Mouse (Mus musculus) midbrain, embryonic 16.5 days (tissue): ENCODE measurements at regions not wholly inside any gene's neighbourhood (a gene's known extent, or its start where the extent isn't known, plus 50 kb on each side); places are given as distances from the start of the nearest gene placed in this dataset.
A peak's percentile ranks its signal among the peaks of the same experiment; 100 is the strongest.

ENCODE experiments used
- ATAC-seq: fragments of 200-750 bp; cut with Nextera tagmentation; 2 replicates; pipeline ENCODE4 v1.8.0; 2017; ENCODE audit warnings: moderate TSS enrichment
- H3K27ac ChIP-seq: fragments of 300-500 bp; sonication (generic); 2 replicates; pipeline ENCODE4 v1.5.1; 2014; ENCODE audit warnings: mild to moderate bottlenecking, low read length, mixed read lengths
- H3K27me3 ChIP-seq: fragments of 300-500 bp; sonication (generic); 2 replicates; pipeline ENCODE4 v1.6.1; 2014; ENCODE audit warnings: low read depth, low read length, mixed read lengths; ENCODE audit not compliant: control insufficient read depth, insufficient read depth
- H3K36me3 ChIP-seq: fragments of 300-500 bp; sonication (generic); 2 replicates; pipeline ENCODE4 v1.6.1; 2014; ENCODE audit warnings: mild to moderate bottlenecking, low read length, moderate library complexity, mixed read lengths; ENCODE audit not compliant: control insufficient read depth, insufficient read depth
- H3K4me1 ChIP-seq: fragments of 300-500 bp; sonication (generic); 2 replicates; pipeline ENCODE4 v1.6.1; 2014; ENCODE audit warnings: mild to moderate bottlenecking, low read length, mixed read lengths; ENCODE audit not compliant: control insufficient read depth, insufficient read depth
- H3K4me2 ChIP-seq: fragments of 300-500 bp; sonication (generic); 2 replicates; pipeline ENCODE4 v1.6.1; 2014; ENCODE audit warnings: mild to moderate bottlenecking, low read length, mixed read lengths
- H3K4me3 ChIP-seq: fragments of 300-500 bp; sonication (generic); 2 replicates; pipeline ENCODE4 v1.5.1; 2014; ENCODE audit warnings: low read depth, mild to moderate bottlenecking, low read length, moderate library complexity, mixed read lengths
- H3K9ac ChIP-seq: fragments of 300-500 bp; sonication (generic); 2 replicates; pipeline ENCODE4 v1.6.1; 2014; ENCODE audit warnings: low read depth, low read length, mixed read lengths
- H3K9me3 ChIP-seq: fragments of 300-500 bp; sonication (generic); replicated peaks from 2 replicates; pipeline ENCODE4 v1.6.1; 2014; ENCODE audit warnings: mild to moderate bottlenecking, low read length, mixed read lengths; ENCODE audit not compliant: control insufficient read depth, poor library complexity, severe bottlenecking
- WGBS: fragments of 180-500 bp; shearing (Covaris S2); extraction: QIAGEN DNeasy Blood & Tissue Kit; methylation state at CpG from one replicate; pipeline ENCODE4 v1.1.7; 2014; 5-methylcytosine and 5-hydroxymethylcytosine counted together

DNA sequence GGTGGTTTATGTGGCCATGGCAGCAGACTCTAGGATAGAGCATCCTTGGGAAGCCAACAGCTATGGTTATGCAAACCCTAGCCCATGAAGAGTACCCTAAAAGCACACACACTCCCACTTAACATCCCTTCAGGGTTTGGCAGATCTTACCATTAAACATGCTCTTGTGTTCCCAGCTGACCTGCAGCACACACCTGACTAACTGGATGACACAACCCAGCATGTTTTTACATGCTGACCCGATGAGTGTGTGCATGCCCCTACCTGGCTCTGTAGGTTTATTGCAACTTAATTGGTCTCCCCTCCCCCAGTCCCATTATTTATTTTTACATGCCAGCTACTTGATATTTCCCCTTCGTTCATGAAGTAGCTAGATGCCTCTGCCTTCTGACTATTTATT, 339.0 kb downstream of the Bcor start:
- WGBS = 58% methylated on average over 2 of the region's 2 CpGs
- H3K36me3 ChIP-seq = no peaks in the 10 kb centered on the region
- H3K4me1 ChIP-seq = no peaks in the 10 kb centered on the region; the same call in 1 of the 2 replicates
- H3K4me2 ChIP-seq = no peak overlapping the region
- H3K4me3 ChIP-seq = no peak overlapping the region
- H3K9me3 ChIP-seq = no peaks in the 10 kb centered on the region
- H3K27me3 ChIP-seq = no peaks in the 10 kb centered on the region
- H3K9ac ChIP-seq = no peak overlapping the region
- ATAC-seq = no peak
- H3K27ac ChIP-seq = no peak overlapping the region

DNA sequence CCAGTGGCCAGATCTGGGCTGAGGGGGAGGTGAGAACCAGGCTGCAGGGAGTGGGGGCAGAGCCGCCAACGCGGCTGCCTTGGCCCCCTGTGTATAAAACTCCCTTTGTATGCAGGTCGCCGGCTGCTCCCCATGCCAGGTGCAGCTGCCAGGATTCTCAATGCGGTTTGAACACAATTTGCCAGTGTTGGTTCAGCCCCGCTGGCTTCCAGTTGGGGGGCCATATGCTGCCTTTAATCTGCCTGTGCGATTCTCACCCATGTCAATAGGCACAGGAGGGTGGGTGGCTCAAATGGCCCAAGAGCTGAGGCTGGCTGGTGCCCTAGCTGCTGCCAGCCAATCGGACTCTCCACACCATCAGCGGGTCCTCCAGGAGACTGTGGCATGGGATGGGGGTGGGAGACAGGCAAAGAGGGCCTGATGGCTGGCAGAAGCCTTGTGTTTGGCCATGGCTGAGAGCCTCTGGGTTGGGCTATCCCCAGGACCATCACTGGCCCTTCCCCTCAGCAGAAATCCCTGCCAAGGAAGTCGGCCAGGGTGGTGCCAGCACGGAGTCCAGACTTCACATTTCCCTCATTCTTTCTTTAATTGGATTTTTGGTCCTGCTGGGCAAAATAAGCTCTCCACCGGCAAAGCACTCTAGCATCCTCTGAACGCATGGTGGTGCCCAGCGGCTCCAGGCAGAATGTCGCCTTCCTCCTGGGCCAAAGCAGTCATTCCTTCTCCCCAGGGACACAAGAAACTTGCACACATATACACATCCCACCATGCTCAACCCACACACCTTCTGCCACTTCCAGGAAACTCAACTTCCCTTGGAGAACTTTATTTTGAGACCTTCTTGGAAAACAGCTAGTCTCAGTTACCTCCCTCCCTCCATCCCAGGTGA, 338.0 kb downstream of the Bcor start:
- H3K4me1 ChIP-seq = peaks cover 8% of the 10 kb centered on the region
- no peak overlapping the region for H3K4me2 ChIP-seq
- peak; percentile 87 for ATAC-seq
- 27% methylated on average over 16 of the region's 16 CpGs for WGBS
- no peaks in the 10 kb centered on the region for H3K27me3 ChIP-seq
- H3K4me3 ChIP-seq = no peak overlapping the region
- H3K27ac ChIP-seq = no peak overlapping the region
- H3K9me3 ChIP-seq = no peaks in the 10 kb centered on the region
- H3K36me3 ChIP-seq = no peaks in the 10 kb centered on the region
- H3K9ac ChIP-seq = no peak overlapping the region

DNA sequence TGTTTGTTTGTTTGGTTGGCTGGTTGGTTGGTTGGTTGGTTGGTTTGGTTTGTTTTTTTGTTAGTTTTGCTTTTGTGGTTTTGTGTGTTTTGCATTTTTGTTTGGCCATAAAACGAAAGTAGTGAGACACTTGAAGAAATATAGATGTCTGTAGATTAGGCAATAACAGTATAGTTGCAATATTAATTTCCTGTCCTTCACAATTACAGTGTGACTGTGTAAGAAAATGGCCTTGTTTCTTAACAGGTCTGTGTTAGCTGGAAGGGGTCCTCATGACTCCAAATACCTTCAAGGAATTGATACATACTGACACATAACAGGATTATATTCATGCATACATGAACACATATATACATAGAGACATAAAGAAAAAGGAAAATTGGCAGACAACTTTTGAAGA, 334.2 kb downstream of the Bcor start:
- ATAC-seq = no peak
- H3K9me3 ChIP-seq = no peaks in the 10 kb centered on the region
- peaks cover 11% of the 10 kb centered on the region for H3K4me1 ChIP-seq
- WGBS = 91% methylated on average over 1 of the region's 1 CpGs
- H3K27me3 ChIP-seq = no peaks in the 10 kb centered on the region
- no peak overlapping the region for H3K4me2 ChIP-seq
- no peaks in the 10 kb centered on the region for H3K36me3 ChIP-seq
- no peak overlapping the region for H3K27ac ChIP-seq
- no peak overlapping the region for H3K4me3 ChIP-seq
- H3K9ac ChIP-seq = no peak overlapping the region

DNA sequence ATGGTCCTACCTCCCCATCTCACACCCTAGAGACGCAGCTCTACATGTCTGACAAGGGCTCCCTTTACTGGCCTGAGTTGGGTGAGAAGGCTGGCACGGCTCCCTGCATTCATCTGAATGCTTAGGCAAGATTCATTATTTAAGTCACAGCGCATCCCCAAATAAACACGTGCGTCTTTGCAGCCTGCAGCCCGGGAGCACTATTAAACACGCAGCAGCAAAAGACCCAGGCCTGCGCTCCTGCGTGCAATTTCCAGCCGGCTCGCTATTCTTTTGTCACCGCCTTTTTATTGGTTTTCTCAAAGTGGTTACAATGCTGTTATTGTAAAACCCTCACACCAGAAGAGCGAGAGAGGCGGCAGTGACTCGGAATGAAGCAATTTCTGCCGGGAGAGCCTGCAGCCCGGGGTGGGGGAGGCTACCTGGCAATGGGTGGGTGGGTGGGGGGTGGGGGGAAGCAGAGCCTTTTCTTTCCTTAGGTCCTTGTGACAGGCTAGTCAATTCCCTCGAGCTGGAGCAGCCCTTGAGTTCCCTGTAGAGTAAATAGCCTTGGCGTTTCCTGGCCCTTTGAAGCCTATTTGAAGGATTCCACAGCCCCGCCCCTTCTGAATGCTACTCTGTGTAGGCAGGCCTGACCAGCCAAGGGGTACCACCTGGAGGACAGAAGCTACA, 333.3 kb downstream of the Bcor start:
- peak overlapping the region; percentile 60 for H3K27ac ChIP-seq
- H3K4me3 ChIP-seq = no peak overlapping the region
- H3K4me2 ChIP-seq = peak overlapping the region; percentile 28; the same call in 1 of the 2 replicates
- WGBS = 13% methylated on average over 20 of the region's 20 CpGs
- H3K9ac ChIP-seq = no peak overlapping the region
- H3K36me3 ChIP-seq = no peaks in the 10 kb centered on the region
- peak; percentile 68 for ATAC-seq
- H3K9me3 ChIP-seq = no peaks in the 10 kb centered on the region
- H3K27me3 ChIP-seq = no peaks in the 10 kb centered on the region
- H3K4me1 ChIP-seq = peaks cover 11% of the 10 kb centered on the region

DNA sequence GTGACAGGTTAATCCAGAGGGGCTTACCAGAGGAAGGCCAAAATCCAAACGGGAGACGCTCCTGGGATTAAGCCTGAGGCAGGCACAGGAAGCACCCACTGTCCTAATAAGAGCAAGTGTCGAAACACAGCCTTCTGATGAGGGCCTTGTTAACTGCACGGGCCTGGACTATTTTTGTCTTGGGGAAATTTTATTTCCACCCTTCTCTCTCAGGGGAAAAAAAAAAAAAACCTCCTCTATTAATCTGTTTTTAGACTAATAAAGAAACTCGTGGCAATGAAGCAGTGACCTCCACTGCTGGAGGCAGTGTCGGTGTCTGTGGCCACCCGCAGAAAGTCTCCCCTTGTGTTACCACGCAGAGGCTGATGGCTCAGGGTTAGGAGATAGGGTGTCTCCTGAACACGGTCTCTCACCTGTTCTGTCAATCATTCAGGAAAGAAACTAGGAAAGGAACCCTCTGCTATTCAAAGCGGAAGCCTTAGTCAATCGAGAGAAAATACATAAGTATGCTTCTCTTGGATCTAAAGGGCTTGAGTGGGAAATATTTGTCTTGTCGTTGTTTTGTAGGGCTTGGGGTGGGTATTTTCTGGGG, 330.6 kb downstream of the Bcor start:
- no peak overlapping the region for H3K4me2 ChIP-seq
- no peak overlapping the region for H3K4me3 ChIP-seq
- no peaks in the 10 kb centered on the region for H3K36me3 ChIP-seq
- no peak overlapping the region for H3K9ac ChIP-seq
- no peaks in the 10 kb centered on the region for H3K27me3 ChIP-seq
- H3K4me1 ChIP-seq = peaks cover 11% of the 10 kb centered on the region
- whole genome bisulfite sequencing = 62% methylated on average over 12 of the region's 12 CpGs
- H3K27ac ChIP-seq = no peak overlapping the region
- H3K9me3 ChIP-seq = no peaks in the 10 kb centered on the region
- no peak for ATAC-seq

DNA sequence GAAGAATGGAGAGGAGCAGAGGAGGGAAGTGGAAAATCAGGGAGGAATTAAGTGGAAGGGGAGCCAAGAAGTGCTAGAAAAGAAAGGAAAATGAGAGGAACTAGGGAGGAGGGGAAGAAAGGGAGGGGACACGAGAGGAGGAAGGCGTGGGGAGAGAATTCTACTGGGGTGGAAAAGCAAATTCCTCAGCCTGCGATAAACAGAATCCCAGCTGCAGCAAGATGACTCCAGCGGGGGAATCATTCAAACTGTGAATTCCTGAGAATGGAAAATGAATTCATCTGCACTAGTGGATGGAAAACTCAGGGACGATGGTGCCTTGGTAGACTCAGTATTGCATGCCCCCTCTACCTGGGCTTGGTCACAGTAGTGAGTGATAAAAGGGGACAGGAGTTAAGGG, 322.6 kb downstream of the Bcor start:
- no peaks in the 10 kb centered on the region for H3K36me3 ChIP-seq
- H3K9ac ChIP-seq = no peak overlapping the region
- WGBS = 72% methylated on average over 5 of the region's 5 CpGs
- H3K4me1 ChIP-seq = no peaks in the 10 kb centered on the region
- ATAC-seq = no peak
- no peaks in the 10 kb centered on the region for H3K27me3 ChIP-seq
- no peak overlapping the region for H3K27ac ChIP-seq
- H3K4me2 ChIP-seq = no peak overlapping the region
- H3K9me3 ChIP-seq = no peaks in the 10 kb centered on the region
- H3K4me3 ChIP-seq = no peak overlapping the region

DNA sequence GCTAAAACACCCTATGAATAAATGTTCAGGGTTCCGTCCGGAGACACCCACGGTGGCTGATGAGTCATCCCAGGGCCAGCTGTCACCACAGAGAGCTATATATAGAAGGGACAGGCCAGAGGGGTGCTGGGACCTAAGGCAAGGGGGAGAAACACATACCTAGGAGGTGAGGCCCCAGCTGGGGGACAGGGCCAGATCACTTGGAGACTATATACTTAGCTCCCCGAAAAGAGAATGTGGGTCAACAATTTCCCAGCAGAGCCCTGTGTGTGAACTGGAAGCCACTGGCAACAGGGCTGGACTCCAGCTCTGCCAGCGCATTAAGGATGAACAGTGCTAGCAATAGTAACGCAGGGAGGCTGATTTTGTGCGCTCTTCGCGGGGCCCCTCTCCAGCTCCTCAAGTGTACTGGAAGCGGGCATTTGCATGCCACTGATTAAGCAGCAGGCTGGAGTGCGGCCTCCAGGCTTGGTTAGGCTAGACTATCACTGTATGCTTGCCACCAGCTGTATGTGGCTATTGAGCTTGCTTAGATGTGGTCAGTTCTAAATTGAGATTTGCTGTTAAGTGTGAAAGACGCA, 320.4 kb downstream of the Bcor start:
- 48% methylated on average over 12 of the region's 12 CpGs for WGBS
- Histone ChIP-seq H3K27me3 (no peaks in the 10 kb centered on the region), H3K9ac (no peak overlapping the region), H3K4me2 (no peak overlapping the region), H3K27ac (no peak overlapping the region), H3K36me3 (no peaks in the 10 kb centered on the region), H3K4me1 (no peaks in the 10 kb centered on the region), H3K9me3 (no peaks in the 10 kb centered on the region), H3K4me3 (no peak overlapping the region)
- 0 out of 2 replicates have a peak, but pooled peaks have one; percentile 51 for ATAC-seq

DNA sequence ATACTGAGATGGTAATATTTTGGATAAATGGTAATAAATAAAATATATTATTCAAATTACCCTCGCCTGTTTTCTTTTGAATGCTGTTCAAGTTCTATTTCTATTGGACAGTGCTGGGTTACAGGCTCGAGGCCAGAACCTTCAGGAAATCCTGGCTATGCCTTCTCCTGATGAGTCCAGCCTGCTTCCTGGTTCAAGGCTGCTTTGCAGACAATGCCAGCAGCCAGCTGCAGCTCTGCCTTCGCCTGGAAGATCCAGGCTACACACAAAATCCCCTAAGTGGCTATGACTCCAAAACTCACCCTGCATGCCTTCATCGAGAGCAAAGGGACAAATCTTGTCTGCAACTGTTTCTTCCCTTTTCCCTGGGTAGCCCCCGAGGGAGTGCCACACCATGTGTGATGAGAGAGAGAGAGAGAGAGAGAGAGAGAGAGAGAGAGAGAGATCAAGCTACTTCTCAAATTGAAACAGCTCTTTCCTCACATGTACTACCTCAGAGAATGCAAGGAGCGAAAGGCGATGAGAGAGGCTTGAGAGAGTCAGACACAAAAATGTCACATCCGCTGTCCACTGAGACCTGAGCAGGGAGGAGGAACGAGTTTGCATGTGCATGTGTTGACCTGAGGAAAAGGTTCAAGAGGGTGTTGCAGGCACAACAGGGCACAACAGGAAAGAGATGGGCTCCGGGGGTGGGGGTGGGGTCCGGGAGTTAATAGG, 319.7 kb downstream of the Bcor start:
- Histone ChIP-seq H3K4me3 (no peak overlapping the region), H3K4me1 (no peaks in the 10 kb centered on the region), H3K9ac (no peak overlapping the region), H3K36me3 (no peaks in the 10 kb centered on the region), H3K27me3 (no peaks in the 10 kb centered on the region), H3K4me2 (no peak overlapping the region), H3K9me3 (no peaks in the 10 kb centered on the region), H3K27ac (no peak overlapping the region)
- no peak for ATAC-seq
- 63% methylated on average over 10 of the region's 11 CpGs for WGBS
